Mouse (Mus musculus) ES-E14 (cell line): Measurements from ENCODE around the gene Galnt3. TPM values are rescaled to one million over a fixed set of nuclear protein-coding genes. Genes with fewer than 3 reads are reported as not detected.

Experiments used
- DNase-seq: peaks from one replicate; pipeline ENCODE4 v3.0.0-alpha.2; 2013; ENCODE audit warnings: low read depth, low spot score
- H3K27ac ChIP-seq: 2 replicates; pipeline ENCODE4 v1.5.1; 2012; ENCODE audit warnings: low read depth, mild to moderate bottlenecking, low read length, moderate library complexity, mixed read lengths; ENCODE audit not compliant: poor library complexity, insufficient read depth, severe bottlenecking
- H3K36me3 ChIP-seq: 2 replicates; pipeline ENCODE4 v1.6.1; 2012; ENCODE audit warnings: mild to moderate bottlenecking, low read length, moderate library complexity, mixed read lengths; ENCODE audit not compliant: control insufficient read depth, poor library complexity, insufficient read depth, severe bottlenecking
- H3K4me1 ChIP-seq, 2 experiments: fragments of 150-350 bp in 1 of 2; sonication (generic) in 1 of 2; 2 replicates each; pipeline ENCODE4 v1.6.1; 2012; ENCODE audit warnings: low read length in 2 of 2, mild to moderate bottlenecking in 1 of 2, mixed read lengths in 1 of 2; ENCODE audit not compliant: control insufficient read depth in 2 of 2, insufficient read depth in 2 of 2, poor library complexity in 1 of 2
- H3K4me3 ChIP-seq, 2 experiments: fragments of 150-350 bp in 1 of 2; sonication (generic) in 1 of 2; 2 replicates each; pipeline ENCODE4 v1.5.1; 2012; ENCODE audit warnings: low read length in 2 of 2, low read depth in 1 of 2, mild to moderate bottlenecking in 1 of 2, mixed read lengths in 1 of 2; ENCODE audit not compliant: insufficient read depth in 1 of 2, poor library complexity in 1 of 2, severe bottlenecking in 1 of 2
- H3K9ac ChIP-seq: 2 replicates; pipeline ENCODE4 v1.6.1; 2012; ENCODE audit warnings: low read depth, mild to moderate bottlenecking, low read length, mixed read lengths; ENCODE audit not compliant: poor library complexity, insufficient read depth, severe bottlenecking
- H3K9me3 ChIP-seq: fragments of 150-350 bp; sonication (generic); 2 replicates; pipeline ENCODE4 v1.6.1; 2012; ENCODE audit warnings: low read depth, mild to moderate bottlenecking, low read length; ENCODE audit not compliant: control insufficient read depth, insufficient read depth
- CHD2 ChIP-seq: IDR thresholded peaks from 2 replicates; pipeline ENCODE4 v1.6.1; 2014; ENCODE audit warnings: mild to moderate bottlenecking, low read depth, low read length, inconsistent platforms
- HCFC1 ChIP-seq: IDR thresholded peaks from 2 replicates; pipeline ENCODE4 v1.6.1; 2012; ENCODE audit warnings: low read length, inconsistent platforms, borderline replicate concordance; ENCODE audit not compliant: insufficient read depth
- MAFK ChIP-seq: IDR thresholded peaks from 2 replicates; pipeline ENCODE4 v1.6.1; 2014; ENCODE audit warnings: mild to moderate bottlenecking, low read depth, low read length, inconsistent platforms; ENCODE audit not compliant: insufficient read depth
- ZC3H11A ChIP-seq: IDR thresholded peaks from 2 replicates; pipeline ENCODE4 v1.6.1; 2012; ENCODE audit warnings: low read depth, mild to moderate bottlenecking, inconsistent platforms, low read length, borderline replicate concordance
- ZNF384 ChIP-seq: IDR thresholded peaks from 2 replicates; pipeline ENCODE4 v1.6.1; 2012; ENCODE audit warnings: low read depth, low read length, inconsistent platforms
- in situ Hi-C, 2 experiments: fragments of 600-800 bp; cut with MboI; formaldehyde crosslinking; loops; one replicate each; pipeline ENCODE4 v1.15.1; 2025; ENCODE audit warnings: low sequenced_read_pairs in 2 of 2, inconsistent platforms in 1 of 2; ENCODE audit not compliant: unreplicated experiment in 2 of 2
- total RNA-seq: library from RNA; depleted of rRNA; stranded (reverse); fragments of 300-350 nt; gene quantifications from 2 replicates; pipeline ENCODE4 v1.2.3, GENCODE M21; 2012

Gene Galnt3
- total RNA-seq, 1 experiment: 2.4 TPM

- H3K27ac ChIP-seq: no peak overlapping the region
- no peaks in the 10 kb centered on the region for H3K4me1 ChIP-seq
- no peaks in the 10 kb centered on the region for H3K36me3 ChIP-seq
- TF ChIP-seq CHD2: no peak
- no peak for TF ChIP-seq ZC3H11A
- TF ChIP-seq MAFK: no peak
- no peak for TF ChIP-seq ZNF384
- TF ChIP-seq HCFC1: no peak
- DNase-seq: no peak
- no peak overlapping the region for H3K9ac ChIP-seq
- no peaks in the 10 kb centered on the region for H3K9me3 ChIP-seq
- in situ Hi-C loops: no loop called here
- H3K4me3 ChIP-seq: no peak overlapping the region
Measured at GRCm38 (mm10) chr2:66131862-66132544, 7.2 kb upstream of the Galnt3 start.

DNA sequence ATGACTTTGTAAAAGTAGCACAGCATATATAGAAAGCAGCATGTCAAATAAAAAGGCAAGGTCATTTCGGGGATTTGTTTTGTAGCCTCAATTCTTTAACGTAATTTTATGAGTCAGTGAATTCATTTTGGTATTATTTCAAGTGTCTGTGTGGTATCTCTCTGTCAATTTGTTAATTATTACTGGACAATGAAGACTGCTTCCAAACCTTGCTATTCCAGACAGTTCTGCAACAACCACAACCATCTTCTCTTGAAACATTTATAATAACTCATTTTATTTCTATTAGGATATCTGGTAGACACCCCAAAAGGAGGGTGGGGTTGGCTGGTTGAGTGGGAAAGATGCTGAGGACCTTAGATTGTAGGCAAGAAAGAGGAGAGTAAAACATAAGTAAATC lies 4.1 kb upstream of the Galnt3 start:
- H3K36me3 ChIP-seq: no peaks in the 10 kb centered on the region
- H3K9me3 ChIP-seq: no peaks in the 10 kb centered on the region
- in situ Hi-C loops: no loop called here
- no peaks in the 10 kb centered on the region for H3K4me1 ChIP-seq
- no peak overlapping the region for H3K4me3 ChIP-seq
- TF ChIP-seq HCFC1 (no peak), ZNF384 (no peak), ZC3H11A (no peak), CHD2 (no peak), MAFK (no peak)
- no peak overlapping the region for H3K27ac ChIP-seq
- DNase-seq: no peak
- no peak overlapping the region for H3K9ac ChIP-seq

DNA sequence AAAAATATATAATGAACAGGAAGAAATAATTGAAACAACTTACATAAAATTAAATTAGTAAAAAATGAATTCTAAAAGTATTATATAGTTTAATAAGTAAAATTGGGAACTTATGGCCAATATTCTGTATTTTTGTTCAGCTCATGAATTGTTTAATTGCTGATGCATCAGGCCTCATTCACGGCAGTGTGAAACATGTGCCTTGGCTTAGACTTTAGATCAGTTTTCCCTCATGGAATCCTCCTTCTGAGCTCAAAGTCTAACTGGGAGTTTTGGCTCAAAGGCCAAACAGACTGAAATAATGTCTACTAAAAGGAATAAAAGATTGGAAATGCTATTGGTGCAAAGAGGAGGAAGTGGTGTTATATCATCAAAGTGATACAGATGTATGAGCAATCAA lies 2.7 kb upstream of the Galnt3 start:
- no peak overlapping the region for H3K27ac ChIP-seq
- no peak for DNase-seq
- in situ Hi-C loops: no loop called here
- H3K9ac ChIP-seq: no peak overlapping the region
- H3K4me1 ChIP-seq: no peaks in the 10 kb centered on the region
- no peaks in the 10 kb centered on the region for H3K36me3 ChIP-seq
- H3K9me3 ChIP-seq: no peaks in the 10 kb centered on the region
- no peak overlapping the region for H3K4me3 ChIP-seq
- TF ChIP-seq MAFK (no peak), ZC3H11A (no peak), CHD2 (no peak), ZNF384 (no peak), HCFC1 (no peak)

DNA sequence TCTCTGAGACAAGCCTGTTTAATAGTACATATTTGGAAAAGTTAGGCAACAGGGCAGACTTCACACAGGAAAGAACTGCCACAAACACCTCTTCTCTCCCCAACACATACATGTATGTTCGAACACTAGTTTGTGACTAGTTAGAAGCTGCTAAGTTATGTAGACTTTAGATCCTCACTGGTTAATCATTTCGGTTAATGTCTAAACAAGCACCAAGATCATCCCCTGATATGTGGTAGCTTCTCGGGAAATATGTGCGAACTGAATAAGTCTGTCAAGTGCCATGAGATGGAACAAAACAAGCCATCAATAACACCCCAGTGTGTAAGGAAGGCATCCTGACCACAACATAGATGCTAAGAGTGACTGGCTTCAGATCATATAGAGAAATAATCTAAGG lies 2.1 kb upstream of the Galnt3 start:
- no peaks in the 10 kb centered on the region for H3K4me1 ChIP-seq
- H3K36me3 ChIP-seq: no peaks in the 10 kb centered on the region
- H3K4me3 ChIP-seq: no peak overlapping the region
- H3K27ac ChIP-seq: no peak overlapping the region
- no peak overlapping the region for H3K9ac ChIP-seq
- TF ChIP-seq MAFK (no peak), HCFC1 (no peak), ZC3H11A (no peak), ZNF384 (no peak), CHD2 (no peak)
- in situ Hi-C loops: no loop called here
- no peak for DNase-seq
- H3K9me3 ChIP-seq: no peaks in the 10 kb centered on the region
